Mouse (Mus musculus) naive thymus-derived CD4-positive, alpha-beta T cell, adult 2 months (primary cell): ENCODE measurements around the gene Rnpepl1.

Source experiments
- DNase-seq: peaks from one replicate; pipeline ENCODE4 v3.0.0-alpha.2; 2011; ENCODE audit warnings: low read depth

The Rnpepl1 gene

DNA sequence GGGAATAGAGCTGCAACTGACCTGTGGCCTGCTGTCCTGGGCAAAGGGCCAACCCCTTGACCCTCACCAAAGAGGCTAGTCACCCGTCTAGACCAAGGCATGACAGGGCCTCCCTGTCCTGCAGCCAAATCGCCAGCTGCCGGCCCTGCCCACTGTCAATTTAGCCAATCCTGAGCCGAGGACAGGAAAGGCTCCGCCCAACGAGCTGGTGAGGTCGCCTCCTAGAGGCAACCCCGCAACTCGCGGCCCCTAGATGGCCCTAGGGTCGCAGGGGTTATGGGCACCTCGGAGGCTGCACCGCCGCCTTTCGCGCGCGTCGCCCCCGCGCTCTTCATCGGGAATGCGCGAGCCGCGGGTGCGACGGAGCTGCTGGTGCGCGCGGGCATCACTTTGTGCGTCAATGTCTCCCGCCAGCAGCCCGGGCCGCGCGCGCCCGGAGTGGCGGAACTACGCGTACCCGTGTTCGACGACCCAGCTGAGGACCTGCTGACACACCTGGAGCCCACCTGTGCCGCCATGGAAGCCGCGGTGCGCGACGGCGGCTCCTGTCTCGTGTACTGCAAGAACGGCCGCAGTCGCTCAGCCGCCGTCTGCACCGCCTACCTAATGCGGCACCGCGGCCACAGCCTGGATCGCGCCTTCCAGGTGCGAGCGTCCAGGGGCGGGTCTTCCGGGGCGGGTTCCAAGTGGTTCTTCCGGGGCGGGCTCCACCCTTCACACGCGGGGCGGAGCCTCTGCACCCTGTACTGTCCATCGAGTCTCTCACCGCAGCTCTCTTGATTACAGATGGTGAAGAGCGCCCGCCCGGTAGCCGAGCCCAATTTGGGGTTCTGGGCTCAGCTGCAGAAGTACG, 3.6 kb upstream of the Rnpepl1 start, which contains the start of gene Dusp28:
Gene Dusp28 (plus strand): TSS at position 203 of the 853 bp plus-strand sequence.
- peak; percentile 88 for DNase-seq

DNA sequence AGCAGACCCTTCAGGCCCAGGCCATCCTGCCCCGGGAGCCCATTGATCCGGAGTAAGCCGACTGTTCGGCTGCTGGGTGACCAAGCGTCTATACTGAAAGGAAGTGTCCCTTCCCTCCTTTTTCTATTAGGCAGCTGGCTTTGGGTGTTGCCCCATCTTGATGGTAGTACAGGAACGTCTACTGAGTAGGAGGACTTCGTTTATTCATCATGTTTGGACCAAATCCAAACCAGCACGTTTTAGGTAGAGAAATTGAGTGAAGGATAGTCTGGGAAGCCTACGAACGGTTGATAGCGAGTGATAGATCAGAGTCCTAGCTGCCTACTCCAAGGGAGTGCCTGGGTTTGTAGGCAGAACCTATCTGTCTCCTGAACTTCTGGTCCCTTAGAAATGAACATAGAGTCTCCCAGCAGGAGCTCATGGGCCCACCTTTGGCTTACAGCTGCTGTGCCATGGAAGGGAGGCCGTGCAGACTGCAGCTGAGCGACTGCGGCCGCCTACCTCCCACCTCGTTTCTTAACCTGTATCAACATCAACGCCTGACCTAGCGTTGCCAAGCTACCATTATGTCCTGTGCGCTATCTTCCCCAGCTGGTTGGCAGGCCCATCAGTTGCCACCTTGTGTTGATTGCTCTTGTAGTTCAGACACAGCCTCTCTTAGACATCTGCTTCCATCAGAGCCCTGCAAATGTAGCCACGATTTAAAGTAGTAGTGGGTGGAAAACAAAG, 2.8 kb upstream of the Rnpepl1 start:
- peak; percentile 24 for DNase-seq

DNA sequence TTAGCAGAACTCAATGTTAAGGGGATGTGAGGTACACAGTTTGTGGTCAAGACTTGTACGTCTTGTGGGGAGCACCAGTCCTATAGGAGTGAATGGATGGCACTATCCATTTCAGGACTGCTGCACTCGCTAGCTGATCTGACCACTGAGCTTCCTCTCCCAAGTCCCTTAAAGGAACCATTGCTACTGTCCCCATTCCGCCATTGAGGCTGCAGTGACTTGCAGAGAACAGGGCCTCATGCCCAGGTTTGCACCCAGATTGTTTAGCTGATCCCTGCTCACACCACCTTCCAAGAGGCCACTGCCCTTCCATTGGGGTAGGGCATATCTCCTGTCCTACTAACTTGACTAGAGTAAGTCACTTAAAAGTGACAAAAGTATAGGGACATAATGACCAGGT, 1.9 kb upstream of the Rnpepl1 start:
- no peak for DNase-seq

DNA sequence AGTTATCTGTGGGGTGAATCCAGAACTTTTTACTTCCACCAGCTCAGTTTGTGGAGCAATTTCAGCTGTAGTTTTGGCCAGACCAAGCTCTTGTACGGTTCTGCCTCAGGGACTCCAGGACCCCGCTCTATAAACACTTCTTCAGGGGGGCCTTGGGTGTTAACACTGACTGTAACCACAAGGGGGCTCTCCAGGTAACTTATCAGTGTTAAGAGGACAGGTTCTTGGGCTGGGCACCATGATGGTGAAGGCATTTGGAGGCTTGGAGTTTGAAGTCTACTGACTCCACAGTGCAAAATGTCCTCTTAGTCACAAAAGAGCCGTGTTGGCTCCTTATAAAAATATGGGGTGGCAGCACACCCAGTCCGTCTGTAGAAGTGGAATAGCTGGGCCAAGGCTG, 1.5 kb upstream of the Rnpepl1 start:
- peak; percentile 60 for DNase-seq

DNA sequence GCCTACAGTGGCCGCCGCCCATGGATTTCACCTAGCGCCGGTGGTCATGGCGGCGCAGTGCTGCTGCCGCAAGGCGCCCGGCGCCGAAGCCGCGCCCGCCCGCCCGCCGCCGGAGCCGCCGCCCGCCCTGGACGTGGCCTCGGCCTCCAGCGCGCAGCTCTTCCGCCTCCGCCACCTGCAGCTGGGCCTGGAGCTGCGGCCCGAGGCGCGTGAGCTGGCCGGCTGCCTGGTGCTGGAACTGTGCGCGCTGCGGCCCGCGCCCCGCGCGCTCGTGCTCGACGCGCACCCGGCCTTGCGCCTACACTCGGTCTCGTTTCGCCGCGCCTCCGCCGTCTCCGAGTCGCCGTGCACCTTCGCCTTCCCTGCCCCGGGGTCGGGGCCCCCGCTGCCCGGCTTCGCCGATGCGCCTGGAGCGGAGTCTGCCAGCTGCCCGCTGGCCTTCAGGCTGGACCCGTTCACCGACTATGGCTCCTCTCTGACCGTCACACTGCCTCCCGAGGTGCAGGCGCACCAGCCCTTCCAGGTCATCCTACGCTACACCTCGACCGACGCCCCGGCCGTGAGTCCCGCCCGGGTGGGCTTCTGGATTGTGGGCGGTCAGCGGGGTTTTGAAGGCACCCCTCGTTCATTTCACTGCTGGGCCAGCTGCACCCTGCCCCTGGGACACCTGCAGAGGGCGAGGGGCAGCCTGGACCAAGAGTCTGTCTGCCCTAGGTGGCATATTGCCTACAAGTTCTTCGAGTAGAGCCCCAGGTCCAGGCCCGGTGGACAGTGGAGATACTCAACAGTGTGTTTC, 540 bp downstream of the Rnpepl1 start:
- DNase-seq: peak; percentile 63

DNA sequence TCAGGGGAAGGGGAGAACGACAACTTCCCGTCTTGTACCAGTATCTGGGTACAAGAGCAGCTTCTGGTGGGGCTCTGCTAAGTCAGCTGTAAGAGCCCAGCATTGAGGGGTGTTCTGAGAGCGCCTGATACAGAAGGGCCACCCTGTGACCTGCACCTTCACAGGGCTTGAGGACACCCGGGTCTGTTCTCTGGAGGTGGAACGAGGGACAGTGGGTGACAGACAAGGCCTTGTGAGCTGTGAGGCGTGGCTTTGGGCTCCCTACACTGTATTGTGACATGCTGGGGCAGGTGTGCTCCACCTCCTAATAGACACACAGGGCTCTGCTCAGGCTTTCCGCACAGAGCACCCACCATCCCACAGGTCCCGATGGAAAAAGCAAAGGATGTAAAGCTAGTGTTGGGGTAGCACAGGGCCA, 1.1 kb downstream of the Rnpepl1 start:
- peak; percentile 51 for DNase-seq

DNA sequence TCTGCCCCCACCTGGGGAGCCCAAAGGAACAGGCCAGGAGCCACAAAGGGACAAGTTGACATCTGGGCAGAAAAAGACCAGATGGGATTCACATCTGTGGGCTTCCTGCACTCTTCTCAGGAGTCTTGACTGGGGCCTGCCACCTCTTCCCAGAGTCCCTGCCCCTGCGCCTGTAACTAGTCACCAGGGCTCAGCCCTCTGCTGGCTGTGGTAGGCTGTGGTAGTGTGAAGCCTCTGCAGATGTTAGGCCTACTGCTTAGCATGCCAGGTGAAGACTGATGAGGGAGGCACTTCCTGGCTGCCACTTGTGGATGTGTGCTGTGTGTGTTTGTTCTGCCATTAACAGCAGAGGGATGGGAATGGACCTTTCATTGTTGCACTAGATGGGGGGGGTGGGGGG, 1.7 kb downstream of the Rnpepl1 start:
- DNase-seq: peak; percentile 45

DNA sequence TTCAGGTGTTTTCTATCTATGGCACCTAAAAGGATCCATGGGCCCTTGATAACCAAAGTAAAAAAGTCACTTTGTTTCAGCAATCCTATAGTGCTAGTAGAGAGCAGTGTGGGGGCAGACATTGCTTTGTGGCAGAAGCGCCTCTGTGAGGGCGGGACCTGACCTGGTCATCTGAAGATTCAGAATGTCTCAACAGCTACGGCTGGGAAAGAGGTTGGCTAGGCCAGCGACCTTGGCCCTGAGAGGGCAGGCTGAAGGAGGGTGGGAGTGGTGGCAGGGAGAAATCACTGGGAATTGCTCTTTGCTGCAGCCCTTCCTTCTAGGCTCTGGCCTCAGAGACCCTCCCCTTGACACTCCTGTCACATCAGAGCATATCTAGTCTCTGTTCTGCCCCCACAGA, 3.7 kb downstream of the Rnpepl1 start:
- DNase-seq: no peak

DNA sequence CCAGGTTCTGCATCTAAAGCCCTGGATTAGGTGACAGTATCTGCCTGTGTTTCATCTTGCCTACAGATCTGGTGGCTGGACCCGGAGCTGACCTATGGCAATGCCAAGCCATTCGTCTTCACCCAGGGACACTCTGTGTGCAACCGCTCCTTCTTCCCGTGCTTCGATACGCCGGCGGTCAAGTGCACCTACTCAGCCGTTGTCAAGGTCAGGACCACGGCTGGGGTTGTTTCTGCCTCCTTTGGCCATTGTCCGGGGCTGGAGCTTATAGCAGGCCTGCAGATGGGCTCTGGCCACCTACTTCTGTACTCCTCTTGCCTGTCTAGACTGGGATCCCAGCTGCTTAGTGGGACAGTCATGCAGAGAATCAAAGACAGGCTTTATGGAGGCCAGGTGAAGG, 4.4 kb downstream of the Rnpepl1 start:
- DNase-seq: no peak

DNA sequence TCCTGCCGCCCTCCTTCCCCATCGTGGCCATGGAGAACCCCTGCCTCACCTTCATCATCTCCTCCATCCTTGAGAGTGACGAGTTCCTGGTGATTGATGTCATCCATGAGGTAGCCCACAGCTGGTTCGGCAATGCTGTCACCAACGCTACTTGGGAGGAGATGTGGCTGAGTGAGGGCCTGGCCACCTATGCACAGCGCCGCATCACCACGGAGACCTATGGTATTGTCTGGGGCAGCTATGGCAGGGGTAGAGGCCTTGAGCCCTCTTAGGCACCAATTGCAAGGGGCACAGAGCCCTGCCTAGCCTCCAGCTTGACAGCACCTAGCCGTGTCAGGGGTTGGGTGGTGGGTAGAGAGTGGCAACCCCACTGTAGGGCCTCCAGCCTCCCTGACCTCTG, 6.1 kb downstream of the Rnpepl1 start:
- DNase-seq: no peak

DNA sequence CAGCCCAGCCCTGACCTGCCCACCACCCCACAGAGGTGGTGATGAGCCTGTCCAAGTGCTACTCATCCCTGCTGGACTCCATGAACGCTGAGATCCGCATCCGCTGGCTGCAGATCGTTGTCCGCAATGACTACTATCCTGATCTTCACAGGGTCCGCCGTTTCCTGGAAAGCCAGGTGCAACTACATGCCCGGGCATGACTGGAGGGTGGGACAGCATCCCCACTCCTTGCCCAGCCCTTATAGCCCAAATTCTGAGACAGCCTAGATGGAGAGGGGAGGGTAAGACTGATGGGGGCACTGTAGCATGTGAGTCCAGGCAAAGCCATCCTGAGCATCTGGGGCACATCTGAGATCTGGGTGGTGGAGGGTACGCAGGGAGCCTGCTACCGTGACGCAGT, 8.6 kb downstream of the Rnpepl1 start:
- DNase-seq: no peak

DNA sequence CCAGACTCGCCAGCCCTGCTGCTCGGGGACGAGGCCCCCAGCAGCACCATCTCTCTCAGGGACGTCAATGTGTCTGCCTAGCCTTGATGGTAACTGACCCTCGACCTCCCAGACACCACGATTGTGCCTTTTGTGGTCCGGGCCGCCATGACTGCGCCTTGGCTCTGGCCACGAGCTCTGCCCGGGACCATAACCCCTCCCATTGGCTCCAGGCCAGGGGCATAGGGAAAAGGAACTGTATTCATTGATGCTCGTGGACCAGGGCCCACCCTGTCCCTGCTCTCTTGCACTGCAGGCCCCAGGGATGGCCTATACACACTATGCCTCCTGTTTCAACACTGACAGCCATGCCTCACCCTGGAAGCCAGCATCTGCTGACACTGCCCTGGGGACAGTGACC, 9.2 kb downstream of the Rnpepl1 start:
- no peak for DNase-seq

DNA sequence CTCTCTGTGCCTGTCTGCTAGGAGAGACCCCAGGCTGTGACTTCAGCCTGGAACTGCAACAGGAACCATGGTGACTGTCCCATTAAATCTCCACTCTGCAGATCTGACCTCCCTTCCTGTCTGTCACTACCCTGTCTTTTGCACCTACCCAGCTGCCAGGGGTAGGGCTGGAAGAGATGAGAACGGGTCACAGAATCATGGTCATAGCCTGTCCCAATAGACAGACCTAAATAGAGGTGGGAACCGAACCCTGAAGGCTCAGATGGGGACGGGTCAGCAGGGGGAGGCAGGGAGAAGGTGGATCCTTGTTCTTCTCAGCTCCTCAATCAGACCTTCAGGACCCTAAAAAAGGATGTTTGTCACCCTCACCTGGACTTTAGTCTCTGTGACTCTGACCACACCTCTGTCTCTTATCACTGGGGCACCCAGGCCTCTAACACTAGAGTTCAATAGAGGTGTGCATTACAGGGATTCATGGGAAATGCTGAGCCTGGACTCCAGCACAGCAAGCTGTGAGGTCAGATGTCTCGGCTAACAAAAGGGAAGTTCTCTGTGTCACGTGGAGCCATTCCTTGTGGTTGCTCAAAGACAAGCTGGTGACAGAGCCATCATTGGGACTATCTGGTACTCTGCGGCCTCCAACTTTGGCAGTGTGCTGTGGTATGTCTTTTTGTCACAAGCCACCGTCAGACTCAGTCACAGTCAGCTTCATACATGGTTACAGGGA, 10.1 kb downstream of the Rnpepl1 start:
- no peak for DNase-seq

DNA sequence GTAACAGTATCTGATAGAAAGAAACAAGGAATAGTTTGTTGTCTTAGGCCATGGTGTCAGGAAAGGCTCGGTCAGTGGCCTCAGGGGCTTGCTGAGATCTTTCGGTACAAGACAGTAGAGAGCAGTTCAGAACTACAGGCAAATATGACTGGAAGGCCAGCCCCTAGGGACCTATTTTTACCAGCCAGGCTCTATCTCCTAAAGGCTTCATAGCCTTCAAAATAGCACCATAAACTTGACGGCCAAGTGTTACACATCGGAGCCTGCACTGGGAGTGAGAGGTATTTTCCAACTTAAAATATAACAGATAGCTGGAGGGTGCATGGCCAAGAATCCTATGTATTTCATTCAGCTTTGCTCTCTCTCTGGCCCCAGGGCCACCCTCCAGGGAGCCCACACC, 10.9 kb downstream of the Rnpepl1 start:
- no peak for DNase-seq

DNA sequence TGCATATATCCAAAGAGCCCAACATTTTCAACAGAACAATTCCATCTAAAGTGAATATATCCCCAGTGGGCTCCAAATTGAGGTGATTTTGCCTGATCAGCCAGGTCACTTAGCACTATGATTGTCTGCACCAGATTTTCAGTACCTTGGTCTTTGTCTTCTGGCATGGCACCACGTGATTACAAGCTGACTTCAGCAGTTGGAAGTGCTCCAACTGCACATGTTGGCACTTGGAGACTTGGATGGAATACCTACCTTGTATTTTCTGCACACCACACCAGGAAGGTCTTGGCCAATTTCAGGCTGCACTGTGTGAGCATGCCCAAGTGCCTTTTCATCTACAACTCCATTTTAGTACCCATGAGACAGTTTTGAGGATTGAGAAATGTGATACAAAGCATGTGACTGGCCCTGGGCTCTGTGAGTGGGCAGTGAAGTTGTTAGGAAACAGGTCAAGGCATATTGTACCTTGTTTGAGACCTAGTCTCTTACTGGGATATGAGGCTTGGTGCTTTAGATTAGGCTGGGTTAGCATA, 19.7 kb downstream of the Rnpepl1 start:
- no peak for DNase-seq

DNA sequence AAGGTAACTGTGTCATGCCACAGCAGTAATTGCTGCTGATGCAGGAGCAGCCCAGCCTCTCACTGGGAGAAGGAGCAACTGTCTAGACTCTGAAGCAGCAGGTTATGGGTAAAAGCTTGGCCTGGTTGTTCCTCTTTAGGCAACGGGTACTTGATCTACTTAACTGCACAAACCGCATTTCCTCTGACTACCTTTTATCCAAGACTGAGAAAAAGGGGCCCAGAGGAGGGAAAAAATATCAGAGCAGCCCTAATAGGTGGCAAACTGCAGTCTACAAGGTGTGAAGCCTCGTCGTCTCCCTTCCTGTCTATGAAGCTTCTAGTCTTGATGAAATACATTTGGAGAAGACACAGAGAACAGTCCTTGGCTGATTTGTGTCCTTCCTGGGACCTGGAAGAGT, 23.0 kb downstream of the Rnpepl1 start:
- DNase-seq: no peak

DNA sequence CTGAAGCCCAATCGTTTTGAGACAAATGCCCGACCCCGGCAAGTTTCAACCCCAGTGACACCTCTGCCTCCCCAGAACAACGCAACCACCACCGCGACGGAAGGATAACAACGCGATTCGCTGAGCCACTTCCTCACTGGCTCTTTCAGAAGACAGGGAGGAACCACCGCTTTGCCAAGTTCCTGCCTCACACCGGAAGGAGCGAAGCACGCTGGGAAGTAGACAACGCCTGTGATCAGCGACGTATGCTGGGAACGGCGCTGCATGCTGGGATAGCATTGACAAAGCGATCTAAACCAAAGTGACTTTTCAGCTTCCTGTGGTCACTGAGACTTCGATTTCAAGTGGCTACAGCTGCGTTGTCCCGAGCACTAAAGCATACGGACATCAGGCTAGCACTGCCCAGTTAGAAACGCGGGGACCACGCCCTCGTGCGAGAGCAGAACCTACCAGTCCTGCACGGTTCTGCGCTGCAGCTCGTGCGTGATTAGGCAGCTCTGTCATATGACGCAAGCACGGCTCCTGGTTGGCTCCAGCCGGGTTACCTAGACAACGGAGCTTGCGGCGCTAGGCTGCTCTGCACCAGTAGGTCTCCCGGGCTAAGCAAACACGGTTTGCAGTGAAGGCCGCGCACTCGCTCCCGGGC, 23.7 kb downstream of the Rnpepl1 start, which contains the start of gene Capn10:
Gene Capn10 (plus strand): TSS at position 195 of the 646 bp plus-strand sequence.
- DNase-seq: peak; percentile 97

DNA sequence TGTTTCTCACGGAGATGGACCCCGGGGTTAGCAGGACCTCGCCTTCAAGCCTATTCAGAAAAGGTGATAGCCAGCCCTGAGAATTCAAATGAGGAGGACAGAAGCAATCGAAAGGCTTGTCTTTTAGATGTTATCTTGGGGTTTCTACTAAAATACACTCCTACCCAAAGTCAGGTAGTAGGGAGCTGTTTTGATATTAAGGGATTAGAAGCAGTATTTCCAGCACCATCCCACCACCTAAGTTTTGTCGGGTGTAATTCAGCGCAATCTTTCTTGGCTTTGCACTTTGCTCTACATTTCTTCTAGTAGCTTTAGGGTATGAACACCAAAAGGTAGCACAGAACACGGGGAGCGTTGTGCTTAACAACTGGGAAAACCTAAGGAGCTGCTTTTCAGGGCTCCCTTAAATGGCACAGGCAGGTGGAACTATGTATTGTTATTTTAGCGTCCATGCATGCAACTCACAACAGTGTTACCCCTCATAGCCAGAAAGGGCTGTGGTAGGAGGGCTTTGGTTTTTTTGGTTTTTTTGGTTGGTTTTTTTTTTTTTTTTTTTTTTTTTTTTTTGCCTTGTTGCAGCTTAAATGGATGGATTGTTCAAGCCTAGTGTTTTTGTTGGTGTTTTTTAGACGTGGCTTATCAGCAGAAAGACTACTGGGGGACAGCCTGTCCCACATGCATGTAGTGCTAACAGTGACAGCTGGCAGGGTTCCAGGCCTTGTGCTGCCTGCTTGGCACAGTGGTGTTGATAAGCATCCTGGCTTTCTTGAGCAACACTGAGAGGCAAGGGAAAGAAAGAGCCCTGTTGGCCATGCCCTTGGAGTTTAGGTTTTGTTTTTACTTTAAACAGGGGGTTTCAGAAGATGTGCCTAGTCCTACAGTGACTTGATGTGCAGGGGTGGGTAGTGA, 24.7 kb downstream of the Rnpepl1 start:
- peak; percentile 20 for DNase-seq

DNA sequence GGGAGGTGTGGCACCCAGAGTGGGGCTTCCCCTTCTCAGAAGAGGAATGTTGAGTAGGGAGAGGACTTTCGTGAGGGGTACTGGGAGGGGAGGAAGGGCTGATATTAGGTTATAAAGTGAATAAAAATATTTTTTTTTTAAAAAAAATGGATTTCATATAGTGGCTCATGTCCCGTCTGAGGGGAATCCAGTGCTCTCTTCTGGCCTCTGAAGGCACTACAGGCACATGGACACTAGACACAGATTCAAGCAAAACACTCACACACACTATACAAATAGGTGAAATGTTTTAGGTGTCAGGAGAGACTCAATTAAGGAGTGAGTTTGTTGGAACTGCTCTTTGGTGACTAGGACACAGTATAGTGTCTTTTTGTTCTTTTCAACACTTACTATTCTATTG, 25.4 kb downstream of the Rnpepl1 start:
- no peak for DNase-seq

DNA sequence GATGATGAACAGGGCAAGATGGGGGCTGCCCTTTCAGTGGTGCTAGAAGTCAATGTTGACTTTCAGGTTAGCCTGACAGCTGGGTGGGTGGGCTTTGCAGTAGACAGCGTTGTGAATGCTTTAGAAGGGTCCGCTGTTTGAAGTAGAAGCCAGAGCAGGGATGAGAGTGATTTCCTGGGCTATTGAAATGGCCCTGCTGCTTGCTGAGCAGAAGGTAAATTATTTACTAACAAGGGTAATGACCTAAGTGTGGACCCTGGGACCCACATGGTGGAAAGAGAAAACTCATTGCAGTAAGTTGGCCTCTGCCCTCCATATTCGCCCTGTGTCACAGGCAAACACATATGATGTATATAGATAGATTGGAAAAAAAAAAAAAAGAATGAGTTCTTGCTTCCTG, 25.9 kb downstream of the Rnpepl1 start:
- DNase-seq: no peak
